Mouse (Mus musculus): ENCODE measurements around the gene Gm4214. TPM values are rescaled to one million over a fixed set of nuclear protein-coding genes. Genes with fewer than 3 reads are reported as not detected.
"Not testable (repeated sequence)": the region's sequence is repeated elsewhere in the genome, so short reads cannot be mapped to it uniquely, and the experiment has no call there.

Gm4214 gene
- not detected for polyA plus RNA-seq (2012; fragmentation: generic; extraction: Trizol)

DNA sequence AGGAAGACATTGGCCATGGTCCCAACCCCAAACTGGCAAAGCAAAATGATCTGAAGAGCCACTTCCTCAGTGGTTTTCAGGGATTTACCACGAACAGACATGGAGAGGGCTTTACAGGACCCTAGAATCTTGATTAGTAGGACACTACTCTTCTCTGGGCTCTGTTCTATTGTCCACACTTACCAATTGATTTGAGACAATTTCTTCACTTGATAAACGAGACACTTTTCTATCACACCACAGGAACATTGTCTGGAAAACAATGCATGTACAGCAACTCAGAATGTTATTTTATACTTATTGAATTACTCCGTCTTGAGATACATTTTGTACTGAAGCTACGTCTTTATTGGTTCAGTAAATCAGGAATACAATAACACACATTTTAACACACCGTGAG lies at the start of gene Gm4214:
Gm4214 (minus strand) TSS at position 101 of the 400 bp plus-strand sequence.
- not testable (repeated sequence) for H3K36me3 ChIP-seq (ENCODE audit: control insufficient read depth, insufficient read depth); H3K79me2 ChIP-seq (ENCODE audit: control insufficient read depth, insufficient read depth); H3K27me3 ChIP-seq (ENCODE audit: control insufficient read depth, insufficient read depth, insufficient read length); H3ac ChIP-seq (ENCODE audit: control insufficient read depth, insufficient read length); H3K4me2 ChIP-seq (ENCODE audit: low read depth); H3K4me3 ChIP-seq

DNA sequence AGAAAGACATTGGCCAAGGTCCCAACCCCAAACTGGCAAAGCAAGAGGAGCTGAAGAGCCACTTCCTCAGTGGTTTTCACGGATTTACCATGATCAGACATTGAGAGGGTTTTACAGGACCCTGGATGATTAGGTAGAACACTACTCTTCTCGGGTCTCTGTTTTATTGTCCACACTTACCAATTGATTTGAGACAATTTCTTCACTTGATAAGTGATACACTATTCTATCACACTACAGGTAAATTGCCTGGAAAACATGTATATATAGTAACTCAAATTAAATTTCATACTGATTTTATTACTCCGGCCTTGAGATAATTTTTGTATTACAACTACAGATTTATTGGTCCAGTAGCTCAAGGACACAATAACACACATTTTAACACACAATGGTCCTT lies 35.4 kb upstream of the Gm4214 start, which contains the start of gene Gm4216:
Gm4216 (minus strand) TSS at position 101 of the 400 bp plus-strand sequence.
- H3K27me3 ChIP-seq (ENCODE audit: control insufficient read depth, insufficient read depth, insufficient read length); H3K4me3 ChIP-seq; H3ac ChIP-seq (ENCODE audit: control insufficient read depth, insufficient read length); H3K36me3 ChIP-seq (ENCODE audit: control insufficient read depth, insufficient read depth); H3K4me2 ChIP-seq (ENCODE audit: low read depth); H3K79me2 ChIP-seq (ENCODE audit: control insufficient read depth, insufficient read depth): not testable (repeated sequence)

Other genes starting within 250 kb of the Gm4214 start
- not detected for gene Vmn1r157, start 223.0 kb downstream of the Gm4214 start, polyA plus RNA-seq (2012; fragmentation: generic; extraction: Trizol)
- gene Vmn1r158, start 193.9 kb downstream of the Gm4214 start, polyA plus RNA-seq (2012; fragmentation: generic; extraction: Trizol), result not detected
- not detected for gene Vmn1r159, start 141.1 kb downstream of the Gm4214 start, polyA plus RNA-seq (2012; fragmentation: generic; extraction: Trizol)
- gene Vmn1r160, start 113.4 kb downstream of the Gm4214 start, polyA plus RNA-seq (2012; fragmentation: generic; extraction: Trizol), result not detected
- not detected for gene Gm4216, start 35.2 kb upstream of the Gm4214 start, polyA plus RNA-seq (2012; fragmentation: generic; extraction: Trizol)
- gene Vmn1r163, start 70.9 kb upstream of the Gm4214 start, polyA plus RNA-seq (2012; fragmentation: generic; extraction: Trizol), result not detected
- not detected for gene Gm8720, start 82.8 kb upstream of the Gm4214 start, polyA plus RNA-seq (2012; fragmentation: generic; extraction: Trizol)
- gene Gm10662, start 159.8 kb upstream of the Gm4214 start, polyA plus RNA-seq (2012; fragmentation: generic; extraction: Trizol), result not detected
- gene Vmn1r165, start 232.7 kb upstream of the Gm4214 start, polyA plus RNA-seq (2012; fragmentation: generic; extraction: Trizol), result not detected

Measured in myocyte (in vitro differentiated cells).